Mouse (Mus musculus) urinary bladder, adult 2 months (tissue): ENCODE measurements around the gene Capzb. TPM values are rescaled to one million over a fixed set of nuclear protein-coding genes. Genes with fewer than 3 reads are reported as not detected.

Source experiments
- DNase-seq: peaks from one replicate; pipeline ENCODE4 v3.0.0; 2022; ENCODE audit warnings: low spot score
- polyA plus RNA-seq: library from polyadenylated mRNA; depleted of rRNA; stranded (reverse); fragments of >200 nt; gene quantifications from 2 replicates; pipeline ENCODE4 v1.2.3, GENCODE M21; 2012

The Capzb gene
- polyA plus RNA-seq, 1 experiment: 297 TPM

GRCm38 (mm10) chr4:139208236-139209129 is 15.8 kb downstream of the Capzb start:
- no peak for DNase-seq

DNA sequence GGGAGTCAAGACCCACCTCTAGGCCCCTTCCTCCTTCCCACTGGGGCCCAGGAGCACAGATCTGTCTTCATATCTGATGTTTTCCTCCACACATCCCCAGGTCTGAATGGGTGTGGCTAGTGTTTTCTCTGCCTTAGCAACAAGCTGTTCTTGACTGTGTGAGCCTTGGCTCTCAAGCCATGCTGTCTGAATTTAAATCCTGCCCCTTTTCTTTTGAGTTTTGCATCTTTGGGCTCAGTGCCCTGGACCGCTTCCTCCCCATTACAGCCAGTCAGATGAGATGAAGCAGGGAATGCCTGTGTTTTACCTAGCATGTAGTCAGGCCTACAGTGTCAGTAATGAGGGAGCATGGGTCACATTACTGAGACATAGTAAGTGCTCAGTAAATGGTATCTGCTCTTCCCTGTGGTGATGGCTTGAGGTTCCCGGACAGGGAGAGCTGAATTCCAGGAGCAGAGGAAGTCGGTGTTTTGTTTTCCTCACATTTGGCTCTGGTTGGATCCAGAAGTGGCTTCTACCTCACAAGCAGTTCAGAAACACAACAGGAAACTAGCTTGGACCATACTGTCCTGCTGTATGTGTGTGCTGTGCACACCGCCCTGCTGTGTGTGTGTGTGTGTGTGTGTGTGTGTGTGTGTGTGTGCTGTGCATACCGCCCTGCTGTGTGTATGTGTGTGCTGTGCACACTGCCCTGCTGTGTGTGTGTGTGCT is 16.6 kb downstream of the Capzb start:
- DNase-seq: no peak

DNA sequence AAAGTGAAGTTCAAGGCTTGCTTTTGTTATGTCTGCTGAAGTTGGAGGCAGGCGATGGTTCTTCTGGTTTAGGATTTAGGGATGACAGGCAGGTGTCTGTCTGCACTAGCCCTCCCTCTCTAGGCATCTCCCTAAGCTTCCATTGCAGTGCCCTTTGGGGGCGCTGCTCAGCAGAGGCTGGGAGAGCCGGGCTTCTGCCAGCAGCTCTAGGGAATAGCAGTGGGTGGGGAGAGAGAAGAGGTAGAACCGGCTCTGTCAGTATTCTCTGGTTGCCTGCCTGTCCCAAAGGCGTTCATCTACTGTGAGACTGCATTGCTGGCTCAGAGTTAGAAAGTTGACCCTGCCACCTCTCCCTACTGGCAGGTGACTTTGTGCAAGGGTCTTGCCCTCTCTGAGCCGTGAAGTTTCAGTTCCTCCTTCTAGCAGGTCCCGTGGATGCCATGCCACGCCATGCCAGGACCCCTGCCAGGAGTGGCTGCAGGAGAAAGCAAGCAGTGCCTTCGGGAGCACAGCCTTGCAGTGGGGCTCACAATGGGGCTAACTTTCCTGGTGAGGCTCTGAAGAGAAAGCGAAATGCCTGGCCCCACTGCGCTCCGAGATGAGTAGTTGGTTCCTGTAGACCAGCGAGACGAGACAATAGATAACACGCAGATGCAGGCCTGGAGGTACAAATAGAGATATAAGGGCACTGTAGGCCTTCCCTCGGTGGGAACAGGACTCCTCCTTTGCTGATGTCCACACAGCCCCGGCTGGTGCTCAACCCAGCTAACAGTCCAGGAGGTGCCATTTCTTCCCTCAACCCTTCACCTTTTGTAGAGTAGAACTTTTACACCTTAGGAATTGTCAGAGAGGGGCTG is 19.5 kb downstream of the Capzb start:
- no peak for DNase-seq

DNA sequence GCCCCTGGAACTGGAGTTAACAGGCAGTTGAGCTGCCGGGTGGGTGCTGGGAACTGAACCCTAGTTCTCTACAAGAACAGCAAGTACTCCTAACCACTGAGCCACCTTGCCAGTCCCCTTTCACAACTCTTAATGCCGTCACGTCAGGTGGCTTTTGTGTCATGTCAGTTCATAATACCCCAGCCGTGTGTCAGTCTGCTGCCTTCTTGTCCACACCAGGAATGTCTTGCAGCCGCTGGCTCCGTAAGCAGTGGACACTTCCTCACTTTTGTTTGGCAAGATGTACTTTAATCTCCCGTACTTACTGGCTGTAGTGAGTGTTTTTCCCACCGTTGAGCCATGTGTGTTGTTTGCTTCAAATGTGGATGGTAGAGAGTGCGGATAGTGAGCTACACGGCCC is 20.4 kb downstream of the Capzb start:
- no peak for DNase-seq

- DNase-seq: no peak
These were observed 21.3 kb downstream of the Capzb start for GRCm38 (mm10) chr4:139213935-139214371.

DNA sequence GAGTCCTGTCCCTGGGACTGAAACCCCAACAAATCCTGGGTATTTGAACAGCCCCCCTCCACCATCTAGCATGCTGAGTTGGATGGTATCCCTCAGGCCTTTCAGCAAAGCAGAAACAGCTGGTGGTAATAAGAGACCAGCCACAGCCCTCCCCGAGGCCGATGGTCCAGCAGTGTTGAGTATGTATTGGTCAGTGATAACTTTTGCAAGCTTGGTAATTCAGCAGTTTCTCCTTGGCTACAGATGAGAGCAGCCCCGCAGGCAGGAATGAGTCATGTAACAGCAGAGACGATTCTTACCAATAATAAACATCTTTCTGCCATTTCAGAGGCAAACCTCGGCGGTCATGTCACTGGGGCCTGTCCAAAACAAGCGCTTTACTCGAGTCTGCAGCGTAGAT is 23.9 kb downstream of the Capzb start:
- DNase-seq: no peak

GRCm38 (mm10) chr4:139218539-139218938 is 25.8 kb downstream of the Capzb start:
- DNase-seq: no peak

- DNase-seq: no peak
These were observed 27.0 kb downstream of the Capzb start for GRCm38 (mm10) chr4:139219656-139220055.

DNA sequence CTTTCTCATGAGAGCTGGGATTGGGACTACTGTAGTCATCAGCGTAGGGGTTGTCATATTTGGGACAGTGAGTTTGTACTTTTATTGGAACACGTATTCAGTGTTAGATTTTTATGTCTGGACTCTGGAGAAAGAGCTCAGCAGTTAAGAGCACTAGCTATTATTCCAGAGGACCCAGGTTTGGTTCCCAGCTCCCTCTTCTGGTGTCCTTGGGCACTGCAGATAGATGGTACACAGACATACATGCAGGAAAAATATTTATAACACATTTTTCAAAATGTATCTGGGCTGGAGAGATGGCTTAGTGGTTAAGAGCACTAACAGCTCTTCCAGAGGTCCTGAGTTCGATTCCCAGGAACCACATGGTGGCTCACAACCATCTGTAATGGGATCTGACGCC is 28.3 kb downstream of the Capzb start:
- DNase-seq: no peak

DNA sequence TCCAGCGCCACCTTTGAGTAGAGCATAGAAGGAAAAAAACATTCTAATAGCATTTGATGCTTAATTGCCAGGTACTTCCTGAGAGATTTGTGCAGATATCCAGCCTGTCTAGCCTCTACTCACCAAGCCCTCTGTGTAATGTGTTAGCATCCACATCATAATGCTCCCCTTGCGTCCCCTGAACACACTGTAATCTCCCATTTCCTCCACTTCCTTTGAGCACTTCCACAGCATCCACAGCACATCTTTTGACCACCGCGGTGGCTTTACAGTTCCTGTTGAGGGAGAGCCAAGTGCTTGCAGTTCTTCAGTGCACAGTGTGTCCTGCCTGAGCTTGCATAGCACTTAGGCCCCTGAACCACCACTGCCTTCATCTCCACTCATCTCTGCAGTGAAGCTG is 29.1 kb downstream of the Capzb start:
- DNase-seq: no peak

- DNase-seq: no peak
These were observed 32.4 kb downstream of the Capzb start for GRCm38 (mm10) chr4:139225115-139225514.

DNA sequence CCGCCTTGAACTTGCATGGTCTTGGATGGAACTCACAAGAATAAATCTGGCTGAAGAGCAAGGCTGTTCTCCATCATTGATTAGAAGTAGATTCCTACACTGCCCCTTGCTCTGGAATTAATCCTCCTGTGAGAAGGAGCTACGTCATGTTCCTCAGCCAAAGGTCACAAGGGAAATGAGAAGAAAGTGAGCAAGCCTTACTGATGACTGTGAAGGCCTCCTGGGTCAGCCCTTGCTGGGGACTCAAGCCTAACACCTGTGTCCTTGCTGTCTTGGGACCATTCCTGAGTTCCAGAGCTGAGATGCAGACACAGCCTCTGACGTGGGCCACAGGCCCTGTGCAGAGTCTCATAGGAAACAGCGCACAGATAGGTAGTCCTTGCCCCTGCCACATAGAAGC is 33.2 kb downstream of the Capzb start:
- no peak for DNase-seq

GRCm38 (mm10) chr4:139226504-139227216 is 34.0 kb downstream of the Capzb start:
- DNase-seq: no peak

GRCm38 (mm10) chr4:139227923-139228322 is 35.2 kb downstream of the Capzb start:
- DNase-seq: no peak

- DNase-seq: no peak
These were observed 36.6 kb downstream of the Capzb start for GRCm38 (mm10) chr4:139229271-139229670.

- DNase-seq: no peak
These were observed 37.8 kb downstream of the Capzb start for GRCm38 (mm10) chr4:139230376-139231120.

- no peak for DNase-seq
These were observed 38.5 kb downstream of the Capzb start for GRCm38 (mm10) chr4:139231163-139231562.

- no peak for DNase-seq
These were observed 39.9 kb downstream of the Capzb start for GRCm38 (mm10) chr4:139232479-139233145.

GRCm38 (mm10) chr4:139233146-139233495 is 40.4 kb downstream of the Capzb start:
- DNase-seq: no peak

- no peak for DNase-seq
These were observed 41.1 kb downstream of the Capzb start for GRCm38 (mm10) chr4:139233755-139234254.
